Mouse (Mus musculus) kidney, embryonic 15.5 days (tissue): ENCODE data around the gene Ccm2. TPM values are rescaled to one million over a fixed set of nuclear protein-coding genes. Genes with fewer than 3 reads are reported as not detected.

Experiments
- ATAC-seq: fragments of 200-750 bp; cut with Nextera tagmentation; replicated peaks from 2 replicates; pipeline ENCODE4 v1.8.0; 2017; ENCODE audit warnings: moderate TSS enrichment; ENCODE audit not compliant: low FRiP score
- H3K27ac ChIP-seq: fragments of 300-500 bp; sonication (generic); 2 replicates; pipeline ENCODE4 v1.5.1; 2015; ENCODE audit warnings: mild to moderate bottlenecking, inconsistent platforms
- H3K27me3 ChIP-seq: fragments of 300-500 bp; sonication (generic); 2 replicates; pipeline ENCODE4 v1.6.1; 2015; ENCODE audit warnings: inconsistent platforms
- H3K36me3 ChIP-seq: fragments of 300-500 bp; sonication (generic); 2 replicates; pipeline ENCODE4 v1.6.1; 2015; ENCODE audit warnings: inconsistent platforms
- H3K4me1 ChIP-seq: fragments of 300-500 bp; sonication (generic); 2 replicates; pipeline ENCODE4 v1.6.1; 2015; ENCODE audit warnings: inconsistent platforms
- H3K4me2 ChIP-seq: fragments of 300-500 bp; sonication (generic); 2 replicates; pipeline ENCODE4 v1.6.1; 2015; ENCODE audit warnings: moderate library complexity, mild to moderate bottlenecking, inconsistent platforms
- H3K4me3 ChIP-seq: fragments of 300-500 bp; sonication (generic); replicated peaks from 2 replicates; pipeline ENCODE4 v1.5.1; 2015; ENCODE audit warnings: mild to moderate bottlenecking, inconsistent platforms
- H3K9ac ChIP-seq: fragments of 300-500 bp; sonication (generic); 2 replicates; pipeline ENCODE4 v1.6.1; 2015; ENCODE audit warnings: mild to moderate bottlenecking, inconsistent platforms
- H3K9me3 ChIP-seq: fragments of 300-500 bp; sonication (generic); replicated peaks from 2 replicates; pipeline ENCODE4 v1.6.1; 2016; ENCODE audit warnings: inconsistent platforms
- WGBS: fragments of 180-500 bp; shearing (Covaris S2); methylation state at CpG from one replicate; pipeline ENCODE4 v1.1.7; 2015; ENCODE audit warnings: mixed read lengths; 5-methylcytosine and 5-hydroxymethylcytosine counted together
- polyA plus RNA-seq: library from polyadenylated mRNA; unstranded; fragments of >200 nt; fragmentation: Nextera tagmentation; extraction: Ambion mirVana; gene quantifications from 2 replicates; pipeline ENCODE4 v1.2.1, GENCODE M21; 2015

Gene Ccm2
- polyA plus RNA-seq, 1 experiment from 2014 or later, result 89.6 TPM

DNA sequence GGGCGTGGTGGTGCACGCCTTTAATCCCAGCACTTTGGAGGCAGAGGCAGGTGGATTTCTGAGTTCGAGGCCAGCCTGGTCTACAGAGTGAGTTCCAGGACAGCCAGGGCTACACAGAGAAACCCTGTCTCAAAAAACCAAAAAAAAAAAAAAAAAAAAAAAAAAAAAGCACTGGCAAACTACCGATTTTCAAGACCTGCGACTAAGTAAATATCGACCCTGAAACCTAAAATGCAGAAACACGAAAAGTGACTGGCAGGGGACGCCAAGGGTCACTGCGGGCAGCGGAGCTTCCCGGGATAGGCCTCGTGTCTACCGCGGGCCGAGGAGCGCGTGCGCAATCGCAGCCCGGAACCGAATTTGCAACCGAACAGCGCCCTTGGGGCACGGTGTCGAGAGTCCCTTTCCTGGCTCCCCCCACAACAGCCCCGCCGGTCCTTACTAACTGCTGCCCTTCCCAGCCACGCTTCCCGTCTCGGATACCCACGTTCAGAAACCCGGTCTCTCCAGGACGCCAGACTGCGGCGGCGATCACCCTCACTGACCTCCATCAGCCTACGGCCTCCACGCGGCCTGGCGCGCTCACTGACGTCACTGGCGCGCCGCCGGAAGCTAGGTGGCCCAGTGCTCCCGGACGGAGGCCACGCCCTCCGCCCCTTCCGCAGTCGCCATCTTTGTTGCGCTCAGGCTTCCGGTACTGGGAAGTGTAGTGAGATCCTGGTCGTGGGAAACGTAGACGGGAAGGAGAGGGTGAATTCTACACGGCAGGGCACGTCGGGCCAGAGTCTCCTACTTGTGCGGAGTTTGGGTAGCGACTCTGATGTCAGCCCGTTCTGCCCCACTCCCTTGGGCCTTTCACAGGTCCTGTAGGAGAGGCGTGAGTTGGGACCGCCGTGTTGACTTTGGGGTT lies 79.0 kb downstream of the Ccm2 start, which contains the start of gene Tbrg4:
Gene Tbrg4, minus strand, starts transcription at position 590 of the 910 bp plus-strand sequence.
- peak; percentile 96 for ATAC-seq
- Histone ChIP-seq H3K27me3 (no peaks in the 10 kb centered on the region), H3K4me3 (peak within 1 kb of the TSS; percentile 82), H3K4me2 (peak within 1 kb of the TSS; percentile 80), H3K4me1 (peaks cover 30% of the 10 kb centered on the region), H3K36me3 (peaks cover 40% of the 10 kb centered on the region), H3K9ac (peak within 1 kb of the TSS; percentile 65), H3K27ac (peak within 1 kb of the TSS; percentile 91), H3K9me3 (no peaks in the 10 kb centered on the region)
- under 1% methylated on average over 66 of the region's 66 CpGs for WGBS

DNA sequence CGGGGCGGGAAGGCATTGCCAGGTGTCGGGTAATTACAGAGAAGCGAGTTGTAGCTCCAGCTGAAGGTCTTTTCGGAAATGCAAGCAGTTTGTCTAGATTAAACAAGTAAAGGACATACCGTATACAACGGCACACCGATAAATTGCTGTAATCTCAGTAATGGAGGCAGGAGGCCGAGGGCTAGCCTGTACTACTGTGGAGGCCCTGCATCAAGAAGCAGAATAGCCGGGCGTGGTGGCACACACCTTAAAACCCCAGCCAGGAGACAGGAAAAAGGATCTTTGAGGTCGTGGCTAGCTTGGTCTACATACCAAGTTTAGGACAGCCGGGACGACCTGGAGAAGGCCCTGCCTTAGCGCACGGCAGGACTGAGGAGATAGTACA lies 79.7 kb downstream of the Ccm2 start:
- peak overlapping the region; percentile 82 for H3K4me3 ChIP-seq
- peak; percentile 26 for ATAC-seq
- H3K9me3 ChIP-seq, result no peaks in the 10 kb centered on the region
- no peaks in the 10 kb centered on the region for H3K27me3 ChIP-seq
- H3K27ac ChIP-seq, result peak overlapping the region; percentile 91
- H3K36me3 ChIP-seq, result peaks cover 33% of the 10 kb centered on the region
- H3K9ac ChIP-seq, result peak overlapping the region; percentile 65
- peaks cover 30% of the 10 kb centered on the region for H3K4me1 ChIP-seq
- H3K4me2 ChIP-seq, result peak overlapping the region; percentile 80
- WGBS, result 12% methylated on average over 16 of the region's 16 CpGs

DNA sequence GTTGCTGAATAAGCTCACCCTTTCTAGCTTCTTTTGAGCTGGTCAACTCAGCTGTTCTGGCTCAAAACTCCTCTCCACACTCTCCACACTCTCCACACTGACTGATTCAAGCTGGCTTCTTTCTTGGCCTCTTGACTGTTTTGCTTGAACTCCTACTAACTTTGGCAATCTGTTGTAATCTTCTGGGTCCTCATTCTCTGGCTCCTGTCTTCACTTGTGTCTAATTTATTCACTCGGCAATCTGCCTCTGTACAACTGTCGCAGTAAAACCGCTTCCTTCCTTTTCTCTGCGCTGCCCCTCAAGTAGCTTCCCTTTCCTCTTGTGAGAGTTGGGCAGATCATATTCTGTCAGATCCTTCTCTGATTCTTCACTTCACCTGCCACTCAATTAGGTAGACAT lies 81.0 kb downstream of the Ccm2 start:
- no peak overlapping the region for H3K9ac ChIP-seq
- H3K4me3 ChIP-seq, result no peak overlapping the region
- 69% methylated on average over 4 of the region's 4 CpGs for WGBS
- H3K4me1 ChIP-seq, result peaks cover 30% of the 10 kb centered on the region
- H3K27ac ChIP-seq, result no peak overlapping the region
- no peaks in the 10 kb centered on the region for H3K27me3 ChIP-seq
- H3K4me2 ChIP-seq, result no peak overlapping the region
- ATAC-seq, result no peak
- H3K9me3 ChIP-seq, result 0 out of 2 replicates have a peak, but pooled peaks cover 3% of the 10 kb centered on the region
- peaks cover 20% of the 10 kb centered on the region for H3K36me3 ChIP-seq

DNA sequence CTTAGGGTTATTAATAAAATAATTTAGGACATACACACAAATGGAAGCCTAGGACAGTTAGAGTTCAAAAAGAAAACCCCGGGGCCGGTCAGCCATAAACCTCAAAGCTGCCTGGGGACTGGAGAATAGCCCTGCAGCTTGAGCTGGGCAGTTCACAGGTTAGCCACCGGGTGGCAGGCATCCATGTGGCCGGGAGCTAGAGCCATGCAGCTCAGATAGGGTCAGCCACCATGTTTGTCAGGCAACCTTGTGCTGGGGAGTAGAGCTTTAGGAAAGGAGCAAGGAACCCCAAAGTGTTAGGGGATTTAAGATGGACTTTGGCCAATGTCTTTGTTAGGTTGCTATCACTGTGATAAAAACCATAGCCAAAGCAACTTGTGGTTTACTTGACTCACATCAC lies 81.9 kb downstream of the Ccm2 start:
- ATAC-seq, result no peak
- Histone ChIP-seq H3K36me3 (peaks cover 11% of the 10 kb centered on the region), H3K4me3 (no peak overlapping the region), H3K4me1 (peaks cover 24% of the 10 kb centered on the region), H3K4me2 (no peak overlapping the region), H3K9ac (no peak overlapping the region), H3K9me3 (0 out of 2 replicates have a peak, but pooled peaks cover 3% of the 10 kb centered on the region), H3K27ac (no peak overlapping the region), H3K27me3 (no peaks in the 10 kb centered on the region)
- 15% methylated on average over 4 of the region's 4 CpGs for WGBS

DNA sequence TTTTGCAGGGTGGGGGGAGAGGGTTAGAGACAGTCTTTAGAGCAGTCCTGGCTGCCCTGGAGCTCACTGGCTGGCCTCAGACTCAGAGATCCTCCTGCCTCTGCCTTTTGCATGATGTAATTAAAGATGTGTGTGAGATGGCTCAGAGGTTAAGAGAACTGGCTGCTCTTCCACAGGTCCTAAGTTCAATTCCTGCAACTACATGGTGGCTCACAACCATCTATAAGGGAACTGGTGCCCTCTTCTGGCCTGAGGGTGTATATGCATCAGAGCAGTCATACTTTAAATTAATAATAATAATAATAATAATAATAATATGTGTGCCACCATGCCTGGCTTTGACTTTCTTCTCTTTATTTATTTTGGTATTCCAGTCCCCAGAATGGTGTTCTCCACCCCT lies 83.0 kb downstream of the Ccm2 start:
- Histone ChIP-seq H3K27ac (no peak overlapping the region), H3K9ac (no peak overlapping the region), H3K27me3 (no peaks in the 10 kb centered on the region), H3K36me3 (peaks cover under 1% of the 10 kb centered on the region; the same call in 1 of the 2 replicates), H3K9me3 (0 out of 2 replicates have a peak, but pooled peaks cover 3% of the 10 kb centered on the region), H3K4me1 (peaks cover 13% of the 10 kb centered on the region), H3K4me3 (no peak overlapping the region), H3K4me2 (no peak overlapping the region)
- ATAC-seq, result no peak

DNA sequence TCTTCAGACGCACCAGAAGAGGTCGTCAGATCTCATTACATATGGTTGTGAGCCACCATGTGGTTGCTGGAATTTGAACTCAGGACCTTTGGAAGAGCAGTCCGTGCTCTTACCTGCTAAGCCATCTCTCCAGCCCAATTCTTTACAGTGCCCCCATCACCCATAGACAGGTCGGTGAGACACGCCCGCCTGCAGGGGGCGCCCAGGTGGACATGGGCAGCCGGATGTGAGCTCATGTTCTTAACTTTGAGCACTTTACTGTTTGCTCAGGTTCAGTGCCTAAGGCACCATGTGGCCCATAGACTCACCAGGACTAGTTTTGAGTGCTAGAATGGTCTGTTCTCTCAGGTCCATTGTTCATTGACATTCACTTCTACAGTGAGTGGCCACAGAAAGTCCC lies 89.5 kb downstream of the Ccm2 start:
- H3K36me3 ChIP-seq, result no peaks in the 10 kb centered on the region
- 0 out of 2 replicates have a peak, but pooled peaks cover 3% of the 10 kb centered on the region for H3K9me3 ChIP-seq
- H3K4me3 ChIP-seq, result no peak overlapping the region
- H3K27ac ChIP-seq, result no peak overlapping the region
- no peak overlapping the region for H3K9ac ChIP-seq
- H3K27me3 ChIP-seq, result no peaks in the 10 kb centered on the region
- 75% methylated on average over 8 of the region's 8 CpGs for WGBS
- no peak for ATAC-seq
- no peak overlapping the region for H3K4me2 ChIP-seq
- no peaks in the 10 kb centered on the region for H3K4me1 ChIP-seq

DNA sequence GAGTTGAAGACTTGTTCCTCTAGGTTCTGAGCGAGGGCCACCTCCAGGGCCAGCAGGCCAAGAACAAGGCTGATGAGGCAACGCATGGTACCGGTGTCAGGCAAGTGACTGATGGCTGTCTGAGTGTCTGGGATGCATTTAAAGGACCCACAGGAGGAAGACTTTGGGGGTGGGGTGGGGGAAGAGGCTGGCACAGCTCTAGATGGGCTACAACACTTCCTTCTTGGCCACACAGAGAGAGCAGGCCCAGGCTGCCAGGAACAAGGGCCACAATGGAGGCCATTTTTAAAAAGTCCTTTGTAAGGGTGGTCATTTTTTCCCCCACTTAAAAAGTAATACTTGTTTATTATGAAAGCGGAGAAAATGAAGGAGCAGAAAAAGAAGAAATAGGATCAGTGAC lies 91.8 kb downstream of the Ccm2 start, which contains the start of gene Wap:
Gene Wap, minus strand, starts transcription at position 101 of the 400 bp plus-strand sequence.
- H3K4me2 ChIP-seq, result no peak within 1 kb of the TSS
- 90% methylated on average over 4 of the region's 4 CpGs for WGBS
- H3K27ac ChIP-seq, result no peak within 1 kb of the TSS
- ATAC-seq, result no peak
- H3K27me3 ChIP-seq, result no peaks in the 10 kb centered on the region
- H3K4me1 ChIP-seq, result no peaks in the 10 kb centered on the region
- H3K4me3 ChIP-seq, result no peak within 1 kb of the TSS
- no peaks in the 10 kb centered on the region for H3K36me3 ChIP-seq
- no peaks in the 10 kb centered on the region for H3K9me3 ChIP-seq
- no peak within 1 kb of the TSS for H3K9ac ChIP-seq

DNA sequence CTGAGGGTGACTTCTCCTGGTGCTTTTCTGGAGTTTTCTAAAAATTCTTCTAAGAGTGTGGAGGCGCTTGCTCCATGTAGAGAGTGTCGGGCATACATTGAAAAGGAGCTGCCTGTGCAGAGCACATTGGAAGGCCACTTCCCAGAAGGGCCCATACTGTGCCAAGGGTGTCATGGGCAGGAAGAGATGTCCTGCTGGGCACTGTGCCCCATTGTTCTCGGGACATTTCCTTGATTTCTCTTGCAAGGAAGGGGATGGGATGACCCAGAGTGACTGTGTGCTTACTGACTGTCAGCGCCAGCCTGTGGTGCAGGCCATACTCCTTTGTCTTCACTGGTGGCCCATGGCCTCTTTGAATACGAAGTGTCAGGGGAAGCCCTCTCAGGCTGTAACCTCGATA lies 92.4 kb downstream of the Ccm2 start:
- no peaks in the 10 kb centered on the region for H3K4me1 ChIP-seq
- no peaks in the 10 kb centered on the region for H3K36me3 ChIP-seq
- H3K9ac ChIP-seq, result no peak overlapping the region
- H3K4me3 ChIP-seq, result no peak overlapping the region
- no peaks in the 10 kb centered on the region for H3K9me3 ChIP-seq
- ATAC-seq, result no peak
- no peak overlapping the region for H3K27ac ChIP-seq
- no peaks in the 10 kb centered on the region for H3K27me3 ChIP-seq
- H3K4me2 ChIP-seq, result no peak overlapping the region
- WGBS, result 82% methylated on average over 6 of the region's 6 CpGs

DNA sequence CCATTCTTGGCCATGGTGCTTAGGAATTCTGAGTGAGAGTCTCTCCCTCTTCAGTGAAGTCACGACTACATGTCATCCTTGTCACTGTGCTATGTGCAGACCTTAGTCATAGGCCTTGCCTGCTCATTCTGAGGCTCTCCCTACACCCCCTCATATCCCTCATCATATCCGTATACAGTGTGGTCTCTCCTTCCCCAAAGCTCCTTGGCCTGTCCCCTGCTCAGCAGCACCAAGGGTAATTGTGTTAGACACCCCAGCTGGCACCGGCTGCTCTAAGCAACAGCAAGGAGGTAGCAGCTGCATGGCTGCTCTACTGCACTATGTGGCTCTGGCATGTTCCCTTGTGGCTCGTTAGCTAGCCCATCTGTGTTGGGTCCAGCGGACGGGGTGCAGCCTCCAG lies 97.9 kb downstream of the Ccm2 start:
- no peaks in the 10 kb centered on the region for H3K36me3 ChIP-seq
- no peaks in the 10 kb centered on the region for H3K9me3 ChIP-seq
- no peak for ATAC-seq
- H3K27me3 ChIP-seq, result no peaks in the 10 kb centered on the region
- no peak overlapping the region for H3K27ac ChIP-seq
- H3K4me3 ChIP-seq, result no peak overlapping the region
- no peak overlapping the region for H3K4me2 ChIP-seq
- WGBS, result 80% methylated on average over 6 of the region's 6 CpGs
- no peak overlapping the region for H3K9ac ChIP-seq
- no peaks in the 10 kb centered on the region for H3K4me1 ChIP-seq

Other genes starting within 250 kb of the Ccm2 start
- gene Zmiz2, start 157.8 kb upstream of the Ccm2 start, polyA plus RNA-seq, result 11.4 and 12.4 TPM in 2 replicates
- gene Ppia, start 131.4 kb upstream of the Ccm2 start, polyA plus RNA-seq, result 5,533 and 6,211 TPM in 2 replicates
- 552 and 602 TPM in 2 replicates for gene H2afv, start 102.4 kb upstream of the Ccm2 start, polyA plus RNA-seq
- gene Purb, start 71.0 kb upstream of the Ccm2 start, polyA plus RNA-seq, result 29.2 and 29.6 TPM in 2 replicates
- 1.0 and 1.4 TPM in 2 replicates for gene Myo1g, start 25.9 kb upstream of the Ccm2 start, polyA plus RNA-seq
- 2.0 and 3.7 TPM in 2 replicates for gene Nacad, start 59.2 kb downstream of the Ccm2 start, polyA plus RNA-seq
- gene Tbrg4, start 79.2 kb downstream of the Ccm2 start, polyA plus RNA-seq, result 43.0 and 46.4 TPM in 2 replicates
- not detected in 2 replicates for gene Wap, start 91.8 kb downstream of the Ccm2 start, polyA plus RNA-seq
- gene Ramp3, start 111.6 kb downstream of the Ccm2 start, polyA plus RNA-seq, result 10.8 and 11.7 TPM in 2 replicates